ENCODE assay signal across 8 mouse cellular contexts in the genomic region with DNA sequence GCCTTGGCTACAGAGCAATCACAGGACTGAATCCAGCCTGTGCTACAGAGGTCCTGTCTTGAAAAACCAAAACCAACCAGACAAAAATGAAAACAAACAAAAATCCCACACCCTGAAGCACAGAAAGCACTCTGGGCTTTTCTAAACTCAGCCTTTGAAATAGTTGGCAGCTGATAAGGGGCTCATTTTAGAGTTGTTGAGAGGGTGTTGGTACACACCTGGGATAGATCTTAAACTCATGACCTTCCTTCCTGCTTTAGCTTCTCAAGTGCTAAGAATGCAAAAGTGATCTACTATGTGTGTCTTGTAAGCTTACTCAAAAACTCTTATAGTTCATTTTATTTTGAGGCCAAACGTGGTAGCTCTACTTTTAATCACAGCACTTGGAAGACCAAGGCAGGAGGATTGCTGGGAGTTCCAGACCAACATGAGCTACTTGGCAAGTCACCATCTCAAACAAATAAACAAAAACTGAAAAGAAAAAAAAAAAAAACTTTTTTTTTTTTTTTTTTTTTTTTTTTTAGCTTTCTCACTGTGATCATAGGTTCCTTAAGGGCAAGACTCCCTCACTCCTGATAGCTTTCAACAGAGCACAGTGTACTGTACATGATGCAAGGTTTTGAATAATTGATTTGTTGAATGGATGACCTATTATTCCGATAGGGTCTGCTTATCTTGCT. TPM values are rescaled to one million over a fixed set of nuclear protein-coding genes. Genes with fewer than 3 reads are reported as not detected.
DNase-seq lines count a peak whose midpoint lies in the region; ATAC-seq and TF ChIP-seq lines count a peak whose summit lies in the region.

No protein-coding gene starts in this region.

- peak; percentile 49 for ATAC-seq in kidney, embryonic 15.5 days (replicated peaks; ENCODE audit: low FRiP score)
- ATAC-seq in limb, embryonic 13.5 days (ENCODE audit: low FRiP score, low read depth) = peak; percentile 22; the same call in 1 of the 2 replicates

- H3K4me2 ChIP-seq in kidney, embryonic 15.5 days = no peak overlapping the region
- H3K4me2 ChIP-seq in CH12.LX (ENCODE audit: insufficient read depth, low read depth, poor library complexity, severe bottlenecking) = no peak overlapping the region
- H3K4me2 ChIP-seq in limb, embryonic 13.5 days (replicated peaks) = no peak overlapping the region

- no peak for TF ChIP-seq RAD21 in CH12.LX (IDR thresholded peaks at IDR 0.05; ENCODE audit: low read depth, low read length)

- dilution Hi-C loops in CH12.LX (cut with MboI; ENCODE audit: extremely low pct_ligation_motif_present, extremely low pct_unique_long_range_greater_than_20kb, low sequenced_read_pairs) = no loop called here

- in situ Hi-C loops in CH12.LX (cut with MboI; ENCODE audit: low pct_ligation_motif_present, low pct_unique_long_range_greater_than_20kb, low sequenced_read_pairs) = no loop called here

- H3K9ac ChIP-seq in kidney, embryonic 15.5 days = no peak overlapping the region
- no peak overlapping the region for H3K9ac ChIP-seq in CH12.LX (ENCODE audit: insufficient read depth, low read depth)
- no peak overlapping the region for H3K9ac ChIP-seq in limb, embryonic 13.5 days

- no peaks in the 10 kb centered on the region for H3K36me3 ChIP-seq in kidney, embryonic 15.5 days
- no peaks in the 10 kb centered on the region for H3K36me3 ChIP-seq in CH12.LX (replicated peaks in 1 of 2; ENCODE audit: control insufficient read depth in 1 of 2, insufficient read depth in 1 of 2, low read length in 1 of 2)
- H3K36me3 ChIP-seq in limb, embryonic 13.5 days = no peaks in the 10 kb centered on the region

- no peaks in the 10 kb centered on the region for H3K79me2 ChIP-seq in CH12.LX (replicated peaks; ENCODE audit: control insufficient read depth, extremely low read depth, insufficient read depth, poor library complexity, severe bottlenecking)

- H3K4me3 ChIP-seq in kidney, embryonic 15.5 days (replicated peaks) = no peak overlapping the region
- H3K4me3 ChIP-seq in CH12.LX (replicated peaks in 1 of 3; ENCODE audit: low read depth in 2 of 3, low read length in 2 of 3, poor library complexity in 1 of 3) = no peak overlapping the region
- H3K4me3 ChIP-seq in brown adipose tissue, adult 24 weeks (ENCODE audit: insufficient read depth, low read depth, low read length) = no peak overlapping the region
- no peak overlapping the region for H3K4me3 ChIP-seq in limb, embryonic 13.5 days

- no peaks in the 10 kb centered on the region for H3K27me3 ChIP-seq in kidney, embryonic 15.5 days
- no peaks in the 10 kb centered on the region for H3K27me3 ChIP-seq in CH12.LX (replicated peaks)
- H3K27me3 ChIP-seq in limb, embryonic 13.5 days = no peaks in the 10 kb centered on the region

- no peak for DNase-seq in kidney, postnatal 25 days
- no peak for DNase-seq in CH12.LX (ENCODE audit: extremely low read depth)
- DNase-seq in thymus, postnatal 36 days = no peak
- no peak for DNase-seq in right cerebral cortex, postnatal 36 days (ENCODE audit: low spot score in 2 of 2)
- DNase-seq in thymus, postnatal 0 days (ENCODE audit: low spot score) = no peak

- TF ChIP-seq POLR2A in CH12.LX (IDR thresholded peaks at IDR 0.05; ENCODE audit: low read depth, low read length) = no peak

- TF ChIP-seq EP300 in CH12.LX (IDR thresholded peaks at IDR 0.05; ENCODE audit: low read length) = no peak

- H3K9me3 ChIP-seq in kidney, embryonic 15.5 days (replicated peaks) = no peaks in the 10 kb centered on the region
- no peaks in the 10 kb centered on the region for H3K9me3 ChIP-seq in CH12.LX (replicated peaks; ENCODE audit: low read length)
- H3K9me3 ChIP-seq in limb, embryonic 13.5 days = no peaks in the 10 kb centered on the region

- H3K4me1 ChIP-seq in kidney, embryonic 15.5 days = peaks cover 20% of the 10 kb centered on the region
- H3K4me1 ChIP-seq in CH12.LX (ENCODE audit: control insufficient read depth in 1 of 2, insufficient read depth in 2 of 2) = peaks cover 5 to 40% of the 10 kb centered on the region in 2 experiments
- peaks cover 20% of the 10 kb centered on the region for H3K4me1 ChIP-seq in brown adipose tissue, adult 24 weeks (ENCODE audit: control insufficient read depth, insufficient read depth, insufficient read length, low read length)
- peaks cover 27% of the 10 kb centered on the region for H3K4me1 ChIP-seq in limb, embryonic 13.5 days

- WGBS in kidney, embryonic 15.5 days = 36% methylated on average over 2 of the region's 2 CpGs
- 40% methylated on average over 2 of the region's 2 CpGs for whole genome bisulfite sequencing in limb, embryonic 13.5 days

- no peak for TF ChIP-seq CTCF in CH12.LX (conservative IDR thresholded peaks at IDR 0.05 in 1 of 2, IDR thresholded peaks at IDR 0.05 in 1 of 2; ENCODE audit: low read depth in 2 of 2, low read length in 2 of 2)

- H3K27ac ChIP-seq in kidney, embryonic 15.5 days = no peak overlapping the region
- H3K27ac ChIP-seq in CH12.LX (ENCODE audit: insufficient read depth, low read depth) = no peak overlapping the region
- peak overlapping the region; percentile 89 for H3K27ac ChIP-seq in brown adipose tissue, adult 24 weeks (replicated peaks; ENCODE audit: low read depth, low read length)
- no peak overlapping the region for H3K27ac ChIP-seq in limb, embryonic 13.5 days

TF ChIP-seq in CH12.LX, 34 proteins besides CTCF, POLR2A, EP300 and RAD21:
- TF ChIP-seq JUN (IDR thresholded peaks at IDR 0.05; ENCODE audit: insufficient read depth, low read depth, low read length) (no peak), ZNF384 (IDR thresholded peaks at IDR 0.05; ENCODE audit: low read depth, low read length) (peak; percentile 83)
TF ChIP-seq in CH12.LX: peak in this region for 1.

RNA-seq across cellular contexts. Expression of gene Camk2g, which starts 9.2 kb away (rescaled TPM):
- polyA plus RNA-seq in kidney, embryonic 15.5 days (2015; fragmentation: Nextera tagmentation; extraction: Ambion mirVana) = 39.6 and 48.4 TPM in 2 replicates
- total RNA-seq in CH12.LX (2012; rRNA removed) (18.5 and 19.8 TPM in 2 replicates), CH12.LX (2014; rRNA removed) (15.7 and 17.1 TPM in 2 replicates)
- polyA plus RNA-seq in CH12.LX (2012; ENCODE audit: insufficient read length, low read depth) = 33.1 and 34.7 TPM in 2 replicates
- 9.3 and 12.8 TPM in 2 replicates for polyA plus RNA-seq in brown adipose tissue, adult 24 weeks (2012; ENCODE audit: insufficient read depth, insufficient read length, missing spikeins)
- polyA plus RNA-seq in limb, embryonic 13.5 days (2015; fragmentation: Nextera tagmentation; extraction: Ambion mirVana) = 63.5 and 74.6 TPM in 2 replicates
- polyA plus RNA-seq in thymus, postnatal 0 days (2015; fragmentation: Nextera tagmentation; extraction: Ambion mirVana) = 53.2 and 56.4 TPM in 2 replicates

RNA-seq across cellular contexts. Expression of gene Plau, which starts 33.4 kb away (rescaled TPM):
- polyA plus RNA-seq in kidney, embryonic 15.5 days (2015; fragmentation: Nextera tagmentation; extraction: Ambion mirVana) = 10.7 and 12.4 TPM in 2 replicates
- total RNA-seq in CH12.LX (2012; rRNA removed) (2.4 and 3.2 TPM in 2 replicates), CH12.LX (2014; rRNA removed) (1.4 and 1.8 TPM in 2 replicates)
- polyA plus RNA-seq in CH12.LX (2012; ENCODE audit: insufficient read length, low read depth) = 2.8 TPM in 2 replicates
- polyA plus RNA-seq in brown adipose tissue, adult 24 weeks (2012; ENCODE audit: insufficient read depth, insufficient read length, missing spikeins) = 9.6 and 11.6 TPM in 2 replicates
- polyA plus RNA-seq in limb, embryonic 13.5 days (2015; fragmentation: Nextera tagmentation; extraction: Ambion mirVana) = 2.9 and 3.0 TPM in 2 replicates
- polyA plus RNA-seq in thymus, postnatal 0 days (2015; fragmentation: Nextera tagmentation; extraction: Ambion mirVana) = 3.5 and 3.7 TPM in 2 replicates
